Mouse (Mus musculus) ES-E14 (cell line): Measurements from ENCODE around the gene Adgrl3. TPM values are rescaled to one million over a fixed set of nuclear protein-coding genes. Genes with fewer than 3 reads are reported as not detected.

Experiments used
- DNase-seq: peaks from one replicate; pipeline ENCODE4 v3.0.0-alpha.2; 2013; ENCODE audit warnings: low read depth, low spot score
- H3K27ac ChIP-seq: 2 replicates; pipeline ENCODE4 v1.5.1; 2012; ENCODE audit warnings: low read depth, mild to moderate bottlenecking, low read length, moderate library complexity, mixed read lengths; ENCODE audit not compliant: poor library complexity, insufficient read depth, severe bottlenecking
- H3K36me3 ChIP-seq: 2 replicates; pipeline ENCODE4 v1.6.1; 2012; ENCODE audit warnings: mild to moderate bottlenecking, low read length, moderate library complexity, mixed read lengths; ENCODE audit not compliant: control insufficient read depth, poor library complexity, insufficient read depth, severe bottlenecking
- H3K4me1 ChIP-seq, 2 experiments: fragments of 150-350 bp in 1 of 2; sonication (generic) in 1 of 2; 2 replicates each; pipeline ENCODE4 v1.6.1; 2012; ENCODE audit warnings: low read length in 2 of 2, mild to moderate bottlenecking in 1 of 2, mixed read lengths in 1 of 2; ENCODE audit not compliant: control insufficient read depth in 2 of 2, insufficient read depth in 2 of 2, poor library complexity in 1 of 2
- H3K4me3 ChIP-seq, 2 experiments: fragments of 150-350 bp in 1 of 2; sonication (generic) in 1 of 2; 2 replicates each; pipeline ENCODE4 v1.5.1; 2012; ENCODE audit warnings: low read length in 2 of 2, low read depth in 1 of 2, mild to moderate bottlenecking in 1 of 2, mixed read lengths in 1 of 2; ENCODE audit not compliant: insufficient read depth in 1 of 2, poor library complexity in 1 of 2, severe bottlenecking in 1 of 2
- H3K9ac ChIP-seq: 2 replicates; pipeline ENCODE4 v1.6.1; 2012; ENCODE audit warnings: low read depth, mild to moderate bottlenecking, low read length, mixed read lengths; ENCODE audit not compliant: poor library complexity, insufficient read depth, severe bottlenecking
- H3K9me3 ChIP-seq: fragments of 150-350 bp; sonication (generic); 2 replicates; pipeline ENCODE4 v1.6.1; 2012; ENCODE audit warnings: low read depth, mild to moderate bottlenecking, low read length; ENCODE audit not compliant: control insufficient read depth, insufficient read depth
- CHD2 ChIP-seq: IDR thresholded peaks from 2 replicates; pipeline ENCODE4 v1.6.1; 2014; ENCODE audit warnings: mild to moderate bottlenecking, low read depth, low read length, inconsistent platforms
- HCFC1 ChIP-seq: IDR thresholded peaks from 2 replicates; pipeline ENCODE4 v1.6.1; 2012; ENCODE audit warnings: low read length, inconsistent platforms, borderline replicate concordance; ENCODE audit not compliant: insufficient read depth
- MAFK ChIP-seq: IDR thresholded peaks from 2 replicates; pipeline ENCODE4 v1.6.1; 2014; ENCODE audit warnings: mild to moderate bottlenecking, low read depth, low read length, inconsistent platforms; ENCODE audit not compliant: insufficient read depth
- ZC3H11A ChIP-seq: IDR thresholded peaks from 2 replicates; pipeline ENCODE4 v1.6.1; 2012; ENCODE audit warnings: low read depth, mild to moderate bottlenecking, inconsistent platforms, low read length, borderline replicate concordance
- ZNF384 ChIP-seq: IDR thresholded peaks from 2 replicates; pipeline ENCODE4 v1.6.1; 2012; ENCODE audit warnings: low read depth, low read length, inconsistent platforms
- in situ Hi-C, 2 experiments: fragments of 600-800 bp; cut with MboI; formaldehyde crosslinking; loops; one replicate each; pipeline ENCODE4 v1.15.1; 2025; ENCODE audit warnings: low sequenced_read_pairs in 2 of 2, inconsistent platforms in 1 of 2; ENCODE audit not compliant: unreplicated experiment in 2 of 2
- total RNA-seq: library from RNA; depleted of rRNA; stranded (reverse); fragments of 300-350 nt; gene quantifications from 2 replicates; pipeline ENCODE4 v1.2.3, GENCODE M21; 2012

Adgrl3 gene
- total RNA-seq, 1 experiment: 5.4 TPM

- in situ Hi-C loops: no loop called here
- DNase-seq: no peak
- no peak for TF ChIP-seq CHD2
- TF ChIP-seq ZNF384: no peak
- TF ChIP-seq MAFK: no peak
- TF ChIP-seq HCFC1: no peak
- TF ChIP-seq ZC3H11A: no peak
- H3K4me3 ChIP-seq: no peak overlapping the region
- no peaks in the 10 kb centered on the region for H3K9me3 ChIP-seq
- H3K9ac ChIP-seq: no peak overlapping the region
- no peaks in the 10 kb centered on the region for H3K4me1 ChIP-seq
- no peak overlapping the region for H3K27ac ChIP-seq
- H3K36me3 ChIP-seq: no peaks in the 10 kb centered on the region
Observed at GRCm38 (mm10) chr5:81317406-81318112, 297.6 kb downstream of the Adgrl3 start.

DNA sequence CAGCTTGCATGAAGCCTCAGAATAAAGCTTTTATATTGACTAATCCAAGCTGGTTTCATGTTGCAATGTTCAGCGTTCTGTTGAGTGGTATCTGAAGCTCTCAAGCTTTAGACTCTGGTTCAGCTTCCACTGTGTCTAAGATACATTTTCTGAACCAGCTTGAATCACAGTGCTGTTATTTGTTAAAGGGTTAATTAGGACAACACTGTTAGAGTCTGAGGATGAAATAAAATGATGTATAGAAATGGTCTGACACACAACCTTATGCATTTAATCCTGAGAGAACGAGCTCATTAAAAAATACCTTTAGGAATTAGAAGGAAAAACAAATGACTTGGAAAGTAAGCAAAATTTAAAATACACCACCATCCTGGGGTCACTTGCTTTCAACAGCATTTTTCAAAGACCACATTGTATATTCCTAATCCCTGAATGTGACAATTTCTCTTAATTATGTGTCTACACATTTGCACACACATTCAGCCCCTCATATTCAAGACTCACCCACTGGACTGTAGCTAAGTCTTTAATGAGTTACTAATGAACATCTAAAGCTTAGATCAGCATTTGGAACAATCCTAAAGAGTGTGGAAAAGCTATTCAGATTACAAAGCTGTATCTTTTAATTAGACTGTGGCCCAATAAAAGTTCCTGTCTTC lies 301.5 kb downstream of the Adgrl3 start:
- Histone ChIP-seq H3K36me3 (no peaks in the 10 kb centered on the region), H3K27ac (no peak overlapping the region), H3K4me3 (no peak overlapping the region), H3K9ac (no peak overlapping the region), H3K4me1 (no peaks in the 10 kb centered on the region), H3K9me3 (no peaks in the 10 kb centered on the region)
- no peak for TF ChIP-seq ZC3H11A
- TF ChIP-seq CHD2: no peak
- no peak for TF ChIP-seq ZNF384
- no peak for TF ChIP-seq HCFC1
- TF ChIP-seq MAFK: no peak
- DNase-seq: no peak
- in situ Hi-C loops: no loop called here

GRCm38 (mm10) chr5:81322064-81322463 lies 302.1 kb downstream of the Adgrl3 start:
- DNase-seq: no peak
- TF ChIP-seq ZC3H11A: no peak
- in situ Hi-C loops: no loop called here

GRCm38 (mm10) chr5:81326916-81327315 lies 307.0 kb downstream of the Adgrl3 start:
- no peaks in the 10 kb centered on the region for H3K4me1 ChIP-seq
- H3K4me3 ChIP-seq: no peak overlapping the region
- in situ Hi-C loops: no loop called here
- no peak for DNase-seq
- H3K27ac ChIP-seq: no peak overlapping the region
- no peaks in the 10 kb centered on the region for H3K9me3 ChIP-seq
- H3K36me3 ChIP-seq: no peaks in the 10 kb centered on the region
- TF ChIP-seq HCFC1: no peak
- TF ChIP-seq CHD2: no peak
- no peak for TF ChIP-seq ZC3H11A
- TF ChIP-seq MAFK: no peak
- no peak for TF ChIP-seq ZNF384
- no peak overlapping the region for H3K9ac ChIP-seq

More at GRCm38 (mm10) chr5:81322064-81322463, 302.1 kb downstream of the Adgrl3 start:
- no peaks in the 10 kb centered on the region for H3K9me3 ChIP-seq
- H3K4me3 ChIP-seq: no peak overlapping the region
- H3K4me1 ChIP-seq: no peaks in the 10 kb centered on the region
- no peaks in the 10 kb centered on the region for H3K36me3 ChIP-seq
- H3K9ac ChIP-seq: no peak overlapping the region
- no peak overlapping the region for H3K27ac ChIP-seq
